Mouse (Mus musculus) retina, postnatal 1 day (tissue): Measurements from ENCODE around the gene Shroom1.

ENCODE experiments used
- DNase-seq: peaks from one replicate; pipeline ENCODE4 v3.0.0-alpha.2; 2012

The Shroom1 gene

DNA sequence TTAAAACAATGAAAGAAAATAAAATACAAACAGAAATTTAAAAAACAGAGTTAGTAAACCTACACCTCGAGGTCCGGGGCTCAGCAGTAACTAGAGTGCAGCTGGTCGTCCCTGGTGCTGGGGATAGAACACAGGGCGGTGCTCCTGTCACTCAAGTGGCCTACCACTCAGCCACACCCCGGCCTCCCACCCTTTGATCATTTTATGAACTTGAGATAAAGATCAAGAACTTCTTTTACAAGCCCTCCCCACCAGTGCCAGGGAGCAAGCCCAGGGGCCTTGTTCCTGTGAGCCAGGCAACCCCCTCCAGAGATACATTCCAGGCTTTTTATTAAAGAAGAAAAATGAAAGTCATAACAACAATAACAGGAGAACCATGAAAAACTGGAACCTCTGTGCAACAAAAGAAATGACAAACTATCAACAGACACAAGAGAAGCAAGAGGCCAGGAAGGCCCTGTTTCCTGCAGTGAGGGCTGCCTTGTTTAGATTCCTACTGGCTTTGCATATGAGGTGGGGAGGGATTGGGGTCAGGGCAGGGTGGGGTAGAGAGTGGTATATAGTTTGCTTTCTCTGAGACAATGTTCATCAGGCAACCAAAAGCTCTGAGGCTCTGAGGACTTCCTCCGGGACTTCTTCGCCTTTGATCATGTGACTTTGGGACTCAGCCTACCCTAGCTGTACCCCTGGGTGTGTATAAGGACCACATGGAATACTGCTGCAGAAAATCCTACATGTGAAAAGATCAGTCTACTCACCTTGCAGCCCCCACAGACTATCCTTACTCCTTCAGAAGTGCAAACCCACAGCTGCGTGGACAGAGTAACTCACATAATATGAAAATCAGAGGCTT is 60.0 kb downstream of the Shroom1 start:
- no peak for DNase-seq
